Mouse (Mus musculus) CH12.LX (cell line): Measurements from ENCODE around the gene Tmem132d.

Experiments
- EP300 ChIP-seq: IDR thresholded peaks from 2 replicates; pipeline ENCODE4 v1.6.1; 2011; ENCODE audit warnings: low read length, improper control_type of control experiment
- IRF4 ChIP-seq: IDR thresholded peaks from 2 replicates; pipeline ENCODE4 v1.6.1; 2014; ENCODE audit warnings: low read depth, mild to moderate bottlenecking, inconsistent platforms, low read length, improper control_type of control experiment
- MAZ ChIP-seq: IDR thresholded peaks from 2 replicates; pipeline ENCODE4 v1.6.1; 2012; ENCODE audit warnings: low read depth, mild to moderate bottlenecking, inconsistent platforms, low read length, improper control_type of control experiment, moderate library complexity
- NRF1 ChIP-seq: IDR thresholded peaks from 2 replicates; pipeline ENCODE4 v1.6.1; 2014; ENCODE audit warnings: low read depth, mild to moderate bottlenecking, inconsistent platforms, low read length, improper control_type of control experiment, moderate library complexity
- POLR2A ChIP-seq: IDR thresholded peaks from 2 replicates; pipeline ENCODE4 v1.6.1; 2011; ENCODE audit warnings: low read depth, mild to moderate bottlenecking, improper control_type of control experiment, low read length
- ZNF384 ChIP-seq: IDR thresholded peaks from 2 replicates; pipeline ENCODE4 v1.6.1; 2012; ENCODE audit warnings: low read depth, low read length, improper control_type of control experiment, inconsistent platforms

DNA sequence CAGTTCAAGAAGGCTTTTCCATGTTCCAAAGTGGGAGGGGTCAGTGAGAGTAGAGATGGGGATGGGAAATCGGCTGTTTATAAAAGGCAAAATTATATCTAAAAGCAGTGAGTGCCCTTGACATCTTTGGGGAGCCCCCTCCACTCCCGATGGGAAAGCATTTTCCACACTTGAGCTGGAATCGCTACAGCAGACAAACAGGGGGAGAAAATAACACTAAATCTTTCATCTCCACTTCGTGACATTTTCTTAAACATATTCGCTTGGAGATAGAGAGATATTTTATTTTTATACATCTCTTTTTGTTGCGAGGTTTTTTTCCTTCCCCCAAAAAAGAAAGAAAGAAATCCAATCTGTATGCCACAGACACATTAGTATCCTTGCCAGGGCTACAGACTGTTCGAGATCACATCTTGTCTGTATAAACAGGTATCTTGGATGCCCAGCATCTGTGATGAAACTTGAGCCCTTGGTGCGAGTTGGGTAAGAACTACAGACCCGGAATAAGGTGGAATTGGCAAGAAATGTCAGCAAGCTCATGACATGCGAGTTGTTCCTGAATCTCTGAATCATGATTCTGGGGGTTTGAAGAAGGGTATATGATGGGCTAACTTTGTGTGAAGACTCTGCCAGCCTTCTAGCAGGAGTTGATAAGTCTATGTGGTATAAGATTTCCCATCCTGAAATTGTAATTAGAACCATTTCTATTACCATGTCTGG is 436.2 kb downstream of the Tmem132d start:
- no peak for TF ChIP-seq IRF4
- no peak for TF ChIP-seq POLR2A
- TF ChIP-seq MAZ: no peak
- no peak for TF ChIP-seq EP300
- TF ChIP-seq ZNF384: no peak
- no peak for TF ChIP-seq NRF1
